Mouse (Mus musculus) testis, adult 2 months (tissue): ENCODE data around the gene Trim54.

Experiments used
- CTCF ChIP-seq: fragments of 200-500 bp; IDR thresholded peaks from 2 replicates; pipeline ENCODE4 v1.5.1; 2012; ENCODE audit warnings: low read depth, mild to moderate bottlenecking, inconsistent platforms, low read length, moderate library complexity; ENCODE audit not compliant: control insufficient read depth, insufficient read depth, insufficient replicate concordance
- POLR2A ChIP-seq: fragments of 200-500 bp; IDR thresholded peaks from 2 replicates; pipeline ENCODE4 v1.6.1; 2012; ENCODE audit warnings: low read depth, mild to moderate bottlenecking, inconsistent platforms, low read length, moderate library complexity; ENCODE audit not compliant: control insufficient read depth

- TF ChIP-seq CTCF (no peak), POLR2A (no peak)
Observed at GRCm38 (mm10) chr5:31151746-31152145, 35.2 kb downstream of the Trim54 start.
